Mouse (Mus musculus) gonadal fat pad, adult 2 months (tissue): Measurements from ENCODE around the gene Csde1. TPM values are rescaled to one million over a fixed set of nuclear protein-coding genes. Genes with fewer than 3 reads are reported as not detected.
A peak's percentile ranks its signal among the peaks of the same experiment; 100 is the strongest.

Experiments
- DNase-seq: peaks from one replicate; pipeline ENCODE4 v3.0.0-alpha.2; 2012; ENCODE audit warnings: low read depth
- polyA plus RNA-seq: library from polyadenylated mRNA; depleted of rRNA; stranded (reverse); fragments of >200 nt; gene quantifications from 2 replicates; pipeline ENCODE4 v1.2.3, GENCODE M21; 2012

The Csde1 gene
- polyA plus RNA-seq, 1 experiment = 53.1 TPM

DNA sequence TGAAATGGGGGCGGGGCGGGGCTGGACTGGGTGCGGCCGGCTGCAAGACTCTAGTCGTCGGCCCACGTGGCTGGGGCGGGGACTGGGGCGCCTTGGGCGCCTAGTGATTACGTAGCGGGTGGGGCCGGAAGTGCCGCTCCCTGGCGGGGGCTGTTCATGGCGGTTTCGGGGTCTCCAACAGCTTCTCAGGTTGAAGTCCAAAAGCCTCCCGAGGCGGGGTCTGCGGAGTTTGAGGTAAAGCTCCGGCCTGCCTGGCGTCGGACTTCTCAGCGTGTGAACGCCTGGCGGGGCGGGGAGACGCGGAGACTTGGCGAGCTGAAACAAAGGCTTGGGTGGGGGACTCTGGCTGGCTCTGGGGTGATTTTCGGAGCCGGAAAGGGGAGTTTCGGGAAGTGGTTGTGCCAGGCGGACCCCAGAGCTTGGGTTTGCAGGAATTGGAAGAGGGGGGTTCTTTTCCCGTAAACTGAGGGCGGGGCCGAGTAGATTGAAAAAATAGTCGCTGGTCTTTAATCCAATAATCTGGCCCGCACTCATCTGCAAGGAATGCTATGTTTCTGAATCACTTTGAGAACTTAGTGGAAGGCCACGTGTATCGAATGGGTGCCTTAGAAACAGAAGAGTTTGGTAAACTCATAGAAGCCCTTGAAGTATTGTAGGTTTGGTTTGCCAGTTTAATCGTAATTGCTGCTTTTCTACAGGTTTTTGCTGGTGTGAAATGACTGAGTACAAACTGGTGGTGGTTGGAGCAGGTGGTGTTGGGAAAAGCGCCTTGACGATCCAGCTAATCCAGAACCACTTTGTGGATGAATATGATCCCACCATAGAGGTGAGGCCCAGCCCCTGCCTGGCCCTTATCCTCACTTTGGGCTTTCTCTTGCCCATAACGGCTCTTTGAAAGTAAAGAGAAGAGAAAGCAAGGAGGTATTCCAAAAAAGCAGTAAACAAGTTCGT lies 38.3 kb downstream of the Csde1 start, which contains the start of gene Nras:
TSS of gene Nras (plus strand) at position 79 of the 951 bp plus-strand sequence.
- no peak for DNase-seq

DNA sequence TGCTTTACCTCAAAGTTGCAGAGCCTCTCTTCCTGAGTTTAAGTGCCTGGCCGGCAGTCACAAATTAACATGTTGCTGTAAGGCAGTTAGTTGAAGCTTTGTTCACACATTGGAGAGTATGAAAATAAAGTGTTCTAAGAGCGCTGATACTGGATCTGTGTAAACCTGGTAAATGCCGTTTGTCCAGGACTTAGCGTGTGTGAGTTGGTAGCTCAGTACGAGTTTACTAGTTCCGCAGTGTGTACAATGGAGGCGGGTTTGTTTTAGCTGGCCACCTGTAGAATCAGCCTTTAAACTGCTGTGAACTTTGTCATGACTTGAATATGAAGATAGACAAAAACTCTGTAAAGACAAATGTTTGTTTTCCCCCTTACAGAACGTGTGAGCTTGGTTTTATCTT lies 46.7 kb downstream of the Csde1 start:
- no peak for DNase-seq

- DNase-seq = no peak
Observed at GRCm38 (mm10) chr3:103068971-103069370, 48.7 kb downstream of the Csde1 start.

DNA sequence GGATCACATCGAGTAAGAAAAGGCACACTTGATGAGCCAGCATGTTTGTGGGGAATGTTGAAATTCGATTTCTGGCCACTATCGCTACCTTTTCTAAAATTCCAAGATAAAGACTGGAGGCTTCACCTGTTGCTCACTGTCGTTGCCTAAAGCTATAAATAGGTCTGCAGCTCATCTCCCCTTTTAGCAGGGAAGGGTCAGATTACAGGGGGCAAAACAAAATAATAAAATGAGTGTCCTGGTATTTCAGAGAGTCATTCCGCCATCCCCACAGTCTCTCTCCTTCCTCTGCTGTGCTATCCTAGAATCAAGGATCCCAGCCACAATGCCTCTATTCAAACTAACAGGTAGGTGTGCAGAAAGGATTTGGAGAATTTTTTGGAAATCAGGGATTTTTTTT lies 53.5 kb downstream of the Csde1 start, which contains the start of gene Ampd1:
TSS of gene Ampd1 (plus strand) at position 244 of the 400 bp plus-strand sequence.
- DNase-seq = no peak

- no peak for DNase-seq
Observed at GRCm38 (mm10) chr3:103075871-103076270, 55.6 kb downstream of the Csde1 start.

- no peak for DNase-seq
Observed at GRCm38 (mm10) chr3:103076476-103076875, 56.2 kb downstream of the Csde1 start.

DNA sequence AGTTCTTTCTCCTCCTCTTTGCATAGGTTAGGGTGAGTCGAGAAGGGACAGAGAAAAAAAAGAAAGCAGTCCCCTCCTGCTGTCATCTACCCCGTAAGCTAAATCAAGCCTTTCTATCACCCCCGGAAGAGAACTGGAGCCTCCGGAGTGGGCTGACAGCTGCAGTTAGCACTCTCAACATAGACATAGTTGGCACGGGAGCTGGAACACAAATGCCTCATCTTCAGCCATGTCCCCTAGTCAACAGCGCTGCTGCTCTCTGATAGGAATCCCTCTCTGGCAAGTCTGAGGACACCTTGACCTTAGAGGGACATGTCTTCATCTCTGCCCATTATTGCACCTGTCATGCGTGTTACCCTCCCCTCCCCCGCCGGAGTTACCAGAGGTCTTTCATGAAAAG lies 59.1 kb downstream of the Csde1 start:
- DNase-seq = no peak

DNA sequence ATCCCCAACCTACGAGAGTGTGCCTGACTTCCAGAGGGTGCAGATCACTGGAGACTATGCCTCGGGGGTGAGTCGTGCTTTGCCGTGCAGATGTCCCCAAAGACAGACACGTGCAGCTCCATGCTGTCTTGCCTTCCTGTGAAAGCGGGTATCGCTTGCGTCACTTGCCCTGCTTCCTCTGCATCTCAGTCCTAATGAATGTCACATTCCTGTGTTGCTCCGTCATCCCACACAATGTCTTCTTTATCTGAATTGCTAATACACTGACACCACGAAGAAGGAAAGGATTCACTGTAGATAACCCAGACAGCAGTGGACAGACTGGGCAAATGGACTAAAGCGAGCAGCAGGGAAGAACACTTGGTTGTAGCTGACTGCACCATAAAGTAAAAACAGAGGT lies 60.8 kb downstream of the Csde1 start:
- no peak for DNase-seq

DNA sequence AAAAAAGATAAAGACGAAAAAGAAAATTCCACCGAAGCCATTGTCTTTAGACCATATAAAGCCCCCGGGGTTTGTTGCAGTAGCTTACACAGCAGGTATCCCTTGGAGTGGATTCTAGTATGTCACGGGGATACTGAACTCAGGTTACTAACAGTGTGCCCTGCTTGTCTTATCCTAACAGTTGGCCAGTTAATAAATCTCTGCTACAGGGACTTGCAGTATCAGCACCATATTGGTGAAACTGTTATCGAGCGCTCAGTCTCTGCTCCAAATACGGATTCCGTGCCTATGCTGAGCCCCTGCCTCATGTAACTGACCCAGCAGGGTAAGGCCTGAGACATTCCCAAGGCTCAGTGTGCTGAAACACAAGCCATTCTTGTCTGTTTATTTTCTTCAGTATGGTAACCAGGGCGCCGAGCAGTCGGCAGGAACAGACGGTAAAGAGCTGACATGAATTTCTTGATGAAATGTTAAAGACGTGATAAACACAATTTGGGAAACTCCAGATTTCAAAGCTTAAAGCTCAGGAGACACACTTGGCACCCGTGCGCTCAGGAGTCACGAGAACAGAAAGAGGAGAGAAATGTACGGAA lies 61.7 kb downstream of the Csde1 start:
- DNase-seq = no peak

DNA sequence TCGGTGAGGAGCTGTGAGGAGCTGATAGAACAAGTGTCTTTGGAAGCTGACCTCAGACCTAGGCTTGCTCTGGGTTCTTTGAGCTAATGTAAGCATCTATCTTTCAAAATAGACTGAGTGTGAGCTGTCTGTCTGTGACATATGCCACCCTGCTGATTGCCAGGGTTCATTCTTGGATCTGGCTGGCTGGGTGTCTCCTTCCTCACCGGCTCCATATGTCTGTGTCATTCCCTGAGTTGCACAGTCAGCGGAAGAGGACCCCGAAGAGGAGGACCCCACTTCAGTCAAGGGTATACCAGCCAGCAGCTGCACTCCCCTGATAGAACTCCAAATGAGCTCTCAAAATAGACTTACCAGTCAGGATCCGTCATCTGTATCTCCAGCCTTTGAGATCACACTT lies 62.5 kb downstream of the Csde1 start:
- no peak for DNase-seq

DNA sequence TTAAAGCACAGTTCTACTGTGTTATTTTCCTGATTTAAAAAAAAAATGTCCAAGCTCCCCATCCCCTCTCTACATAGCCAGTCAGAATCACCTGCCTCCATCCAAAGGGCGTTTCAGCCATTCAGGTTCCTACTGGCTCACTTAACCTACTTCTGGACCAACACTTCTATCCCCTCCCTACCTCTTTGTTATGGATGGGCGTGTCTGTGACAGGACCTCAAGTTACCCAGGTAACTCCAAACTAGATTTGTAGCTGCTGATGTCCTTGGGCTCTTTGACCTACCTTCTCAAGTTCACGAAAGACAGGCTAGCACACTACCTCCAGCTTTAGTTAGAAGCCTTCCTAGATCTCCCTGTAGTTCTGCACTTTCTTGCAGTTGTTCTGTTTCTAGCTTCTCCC lies 65.8 kb downstream of the Csde1 start:
- DNase-seq = no peak

- DNase-seq = no peak
Observed at GRCm38 (mm10) chr3:103091753-103092152, 71.5 kb downstream of the Csde1 start.

DNA sequence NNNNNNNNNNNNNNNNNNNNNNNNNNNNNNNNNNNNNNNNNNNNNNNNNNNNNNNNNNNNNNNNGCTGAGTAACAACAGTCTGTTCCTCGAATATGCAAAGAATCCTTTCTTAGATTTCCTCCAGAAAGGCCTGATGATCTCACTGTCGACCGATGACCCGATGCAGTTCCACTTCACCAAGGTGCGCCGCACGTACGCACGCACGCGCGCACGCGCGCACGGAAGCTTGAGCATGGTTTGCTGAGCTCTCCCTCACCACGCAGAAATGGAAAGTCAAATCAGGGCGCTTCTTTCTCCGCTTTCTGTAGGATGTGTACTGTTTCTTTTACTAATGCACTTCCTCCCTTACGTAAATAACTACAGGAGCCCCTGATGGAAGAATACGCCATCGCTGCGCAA lies 78.4 kb downstream of the Csde1 start:
- DNase-seq = no peak

DNA sequence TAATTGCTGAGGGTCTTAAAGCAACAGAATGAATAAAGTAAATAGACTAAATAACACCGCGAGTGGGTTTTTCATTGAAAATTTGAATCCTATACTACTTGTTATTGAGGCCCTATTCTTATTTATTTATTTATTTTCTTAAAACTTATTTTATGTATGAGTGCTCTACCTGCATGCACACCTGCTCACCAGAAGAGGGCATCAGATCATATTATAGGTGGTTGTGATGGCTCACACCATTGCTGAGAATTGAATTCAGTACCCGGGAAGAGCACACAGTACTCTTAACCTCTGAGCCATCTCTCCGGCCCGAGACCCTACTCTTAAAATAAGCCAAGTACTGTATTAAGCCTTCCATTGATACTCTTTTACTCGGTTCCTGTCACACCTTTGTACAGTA lies 79.4 kb downstream of the Csde1 start:
- no peak for DNase-seq

DNA sequence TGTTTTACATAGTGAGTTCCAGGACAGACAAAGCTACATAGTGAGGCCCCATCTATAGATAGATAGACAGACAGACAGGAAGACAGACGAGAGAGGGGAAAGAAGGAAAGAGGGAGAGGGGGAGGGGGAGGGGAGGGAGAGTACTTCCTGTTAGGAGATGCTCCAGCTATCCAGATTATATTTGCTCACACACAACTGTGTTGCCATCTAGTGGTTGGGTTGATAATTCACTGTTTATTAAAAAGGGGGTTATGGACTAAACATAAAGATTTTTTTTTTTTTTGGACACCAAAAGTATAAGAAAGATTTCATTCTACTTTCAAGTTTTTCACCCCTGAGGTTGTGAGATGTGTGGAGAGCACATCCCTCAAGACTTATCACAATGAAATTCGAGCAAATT lies 80.5 kb downstream of the Csde1 start:
- no peak for DNase-seq

GRCm38 (mm10) chr3:103101194-103101593 lies 81.0 kb downstream of the Csde1 start:
- peak; percentile 16 for DNase-seq

- no peak for DNase-seq
Observed at GRCm38 (mm10) chr3:103101909-103102308, 81.7 kb downstream of the Csde1 start.

GRCm38 (mm10) chr3:103102454-103103390 lies 82.5 kb downstream of the Csde1 start, which contains the start of gene Dennd2c:
Gene Dennd2c, plus strand, starts transcription at chr3:103102604.
- peak; percentile 51 for DNase-seq
